Mouse (Mus musculus): Measurements from ENCODE around the gene Elf2.

GRCm38 (mm10) chr3:51372883-51373282, 32.4 kb upstream of the Elf2 start:
- no peak for TF ChIP-seq CTCF (IDR thresholded peaks at IDR 0.05; ENCODE audit: borderline replicate concordance, extremely low read depth, insufficient read depth, insufficient read length)
- TF ChIP-seq POLR2A (IDR thresholded peaks at IDR 0.05; ENCODE audit: borderline replicate concordance, extremely low read depth, insufficient read depth, insufficient read length, poor library complexity, severe bottlenecking), result no peak
